Mouse (Mus musculus): ENCODE data around the gene Slc24a4. TPM values are rescaled to one million over a fixed set of nuclear protein-coding genes. Genes with fewer than 3 reads are reported as not detected.

Gene Slc24a4
- polyA plus RNA-seq, 1 experiment = not detected

- no peaks in the 10 kb centered on the region for H3K27me3 ChIP-seq (ENCODE audit: control insufficient read depth, insufficient read depth, low read length, poor library complexity, severe bottlenecking)
- H3K36me3 ChIP-seq (ENCODE audit: control insufficient read depth, insufficient read depth, low read length, poor library complexity, severe bottlenecking) = no peaks in the 10 kb centered on the region
- no peak overlapping the region for H3K27ac ChIP-seq (ENCODE audit: insufficient read depth, low read length)
- H3K4me3 ChIP-seq (ENCODE audit: low read depth, low read length) = no peak overlapping the region
- H3K4me1 ChIP-seq (ENCODE audit: control insufficient read depth, insufficient read depth, low read length) = no peaks in the 10 kb centered on the region
- no peak overlapping the region for H3K9ac ChIP-seq (ENCODE audit: low read depth, poor library complexity, severe bottlenecking)
- no peak for TF ChIP-seq POLR2A (IDR thresholded peaks at IDR 0.05; ENCODE audit: insufficient read depth, low read length)
- TF ChIP-seq EP300 (IDR thresholded peaks at IDR 0.05; ENCODE audit: insufficient read depth, low read depth, low read length) = no peak
- TF ChIP-seq CTCF (IDR thresholded peaks at IDR 0.05; ENCODE audit: low read depth, low read length) = no peak
- no peaks in the 10 kb centered on the region for H3K9me3 ChIP-seq (replicated peaks; ENCODE audit: control insufficient read depth, insufficient read depth, low read length, poor library complexity, severe bottlenecking)
Observed at GRCm38 (mm10) chr12:102288846-102289245, 160.3 kb downstream of the Slc24a4 start.

DNA sequence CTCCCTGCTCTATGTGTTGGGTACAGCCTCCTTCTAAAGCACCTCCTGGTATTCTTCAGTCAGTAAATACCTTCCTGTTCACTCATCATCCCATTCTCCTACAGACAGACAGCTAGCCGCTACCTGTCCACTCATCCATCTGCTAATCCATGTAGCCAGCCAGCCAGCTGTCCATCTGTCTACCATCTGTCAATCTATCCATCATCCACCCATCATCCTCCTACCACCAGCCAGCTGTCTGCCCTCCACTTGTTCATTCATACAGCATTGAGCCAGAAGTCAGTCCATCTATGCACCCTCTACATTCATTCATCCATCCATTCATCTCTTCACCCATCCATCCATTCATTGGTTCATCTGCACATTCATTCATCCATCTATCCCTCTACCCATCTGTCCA is 161.0 kb downstream of the Slc24a4 start:
- TF ChIP-seq CTCF (IDR thresholded peaks at IDR 0.05; ENCODE audit: low read depth, low read length) (no peak), EP300 (IDR thresholded peaks at IDR 0.05; ENCODE audit: insufficient read depth, low read depth, low read length) (no peak), POLR2A (IDR thresholded peaks at IDR 0.05; ENCODE audit: insufficient read depth, low read length) (no peak)
- Histone ChIP-seq H3K4me1 (ENCODE audit: control insufficient read depth, insufficient read depth, low read length) (no peaks in the 10 kb centered on the region), H3K27me3 (ENCODE audit: control insufficient read depth, insufficient read depth, low read length, poor library complexity, severe bottlenecking) (no peaks in the 10 kb centered on the region), H3K9ac (ENCODE audit: low read depth, poor library complexity, severe bottlenecking) (no peak overlapping the region), H3K36me3 (ENCODE audit: control insufficient read depth, insufficient read depth, low read length, poor library complexity, severe bottlenecking) (no peaks in the 10 kb centered on the region), H3K4me3 (ENCODE audit: low read depth, low read length) (no peak overlapping the region), H3K9me3 (replicated peaks; ENCODE audit: control insufficient read depth, insufficient read depth, low read length, poor library complexity, severe bottlenecking) (no peaks in the 10 kb centered on the region), H3K27ac (ENCODE audit: insufficient read depth, low read length) (no peak overlapping the region)

- no peak for TF ChIP-seq CTCF (IDR thresholded peaks at IDR 0.05; ENCODE audit: low read depth, low read length)
- no peak for TF ChIP-seq EP300 (IDR thresholded peaks at IDR 0.05; ENCODE audit: insufficient read depth, low read depth, low read length)
- no peak for TF ChIP-seq POLR2A (IDR thresholded peaks at IDR 0.05; ENCODE audit: insufficient read depth, low read length)
- no peaks in the 10 kb centered on the region for H3K4me1 ChIP-seq (ENCODE audit: control insufficient read depth, insufficient read depth, low read length)
- no peaks in the 10 kb centered on the region for H3K27me3 ChIP-seq (ENCODE audit: control insufficient read depth, insufficient read depth, low read length, poor library complexity, severe bottlenecking)
- no peaks in the 10 kb centered on the region for H3K9me3 ChIP-seq (replicated peaks; ENCODE audit: control insufficient read depth, insufficient read depth, low read length, poor library complexity, severe bottlenecking)
- H3K4me3 ChIP-seq (ENCODE audit: low read depth, low read length) = no peak overlapping the region
- no peaks in the 10 kb centered on the region for H3K36me3 ChIP-seq (ENCODE audit: control insufficient read depth, insufficient read depth, low read length, poor library complexity, severe bottlenecking)
- H3K9ac ChIP-seq (ENCODE audit: low read depth, poor library complexity, severe bottlenecking) = no peak overlapping the region
- H3K27ac ChIP-seq (ENCODE audit: insufficient read depth, low read length) = no peak overlapping the region
Observed at GRCm38 (mm10) chr12:102290662-102291061, 162.1 kb downstream of the Slc24a4 start.

GRCm38 (mm10) chr12:102291686-102292085 is 163.2 kb downstream of the Slc24a4 start:
- no peak overlapping the region for H3K27ac ChIP-seq (ENCODE audit: insufficient read depth, low read length)
- no peaks in the 10 kb centered on the region for H3K4me1 ChIP-seq (ENCODE audit: control insufficient read depth, insufficient read depth, low read length)
- TF ChIP-seq EP300 (IDR thresholded peaks at IDR 0.05; ENCODE audit: insufficient read depth, low read depth, low read length) (no peak), POLR2A (IDR thresholded peaks at IDR 0.05; ENCODE audit: insufficient read depth, low read length) (no peak), CTCF (IDR thresholded peaks at IDR 0.05; ENCODE audit: low read depth, low read length) (no peak)

GRCm38 (mm10) chr12:102292501-102293215 is 164.1 kb downstream of the Slc24a4 start:
- TF ChIP-seq EP300 (IDR thresholded peaks at IDR 0.05; ENCODE audit: insufficient read depth, low read depth, low read length) (no peak), POLR2A (IDR thresholded peaks at IDR 0.05; ENCODE audit: insufficient read depth, low read length) (no peak), CTCF (IDR thresholded peaks at IDR 0.05; ENCODE audit: low read depth, low read length) (no peak)

More at GRCm38 (mm10) chr12:102291686-102292085, 163.2 kb downstream of the Slc24a4 start:
- no peaks in the 10 kb centered on the region for H3K27me3 ChIP-seq (ENCODE audit: control insufficient read depth, insufficient read depth, low read length, poor library complexity, severe bottlenecking)
- H3K9me3 ChIP-seq (replicated peaks; ENCODE audit: control insufficient read depth, insufficient read depth, low read length, poor library complexity, severe bottlenecking) = no peaks in the 10 kb centered on the region
- H3K36me3 ChIP-seq (ENCODE audit: control insufficient read depth, insufficient read depth, low read length, poor library complexity, severe bottlenecking) = no peaks in the 10 kb centered on the region
- no peak overlapping the region for H3K9ac ChIP-seq (ENCODE audit: low read depth, poor library complexity, severe bottlenecking)
- no peak overlapping the region for H3K4me3 ChIP-seq (ENCODE audit: low read depth, low read length)

GRCm38 (mm10) chr12:102294634-102295033 is 166.1 kb downstream of the Slc24a4 start:
- Histone ChIP-seq H3K9me3 (replicated peaks; ENCODE audit: control insufficient read depth, insufficient read depth, low read length, poor library complexity, severe bottlenecking) (no peaks in the 10 kb centered on the region), H3K27ac (ENCODE audit: insufficient read depth, low read length) (no peak overlapping the region), H3K4me1 (ENCODE audit: control insufficient read depth, insufficient read depth, low read length) (no peaks in the 10 kb centered on the region), H3K36me3 (ENCODE audit: control insufficient read depth, insufficient read depth, low read length, poor library complexity, severe bottlenecking) (no peaks in the 10 kb centered on the region), H3K9ac (ENCODE audit: low read depth, poor library complexity, severe bottlenecking) (no peak overlapping the region), H3K4me3 (ENCODE audit: low read depth, low read length) (no peak overlapping the region), H3K27me3 (ENCODE audit: control insufficient read depth, insufficient read depth, low read length, poor library complexity, severe bottlenecking) (no peaks in the 10 kb centered on the region)
- no peak for TF ChIP-seq POLR2A (IDR thresholded peaks at IDR 0.05; ENCODE audit: insufficient read depth, low read length)
- no peak for TF ChIP-seq CTCF (IDR thresholded peaks at IDR 0.05; ENCODE audit: low read depth, low read length)
- no peak for TF ChIP-seq EP300 (IDR thresholded peaks at IDR 0.05; ENCODE audit: insufficient read depth, low read depth, low read length)

More at GRCm38 (mm10) chr12:102292501-102293215, 164.1 kb downstream of the Slc24a4 start:
- no peaks in the 10 kb centered on the region for H3K9me3 ChIP-seq (replicated peaks; ENCODE audit: control insufficient read depth, insufficient read depth, low read length, poor library complexity, severe bottlenecking)
- H3K9ac ChIP-seq (ENCODE audit: low read depth, poor library complexity, severe bottlenecking) = no peak overlapping the region
- H3K27ac ChIP-seq (ENCODE audit: insufficient read depth, low read length) = no peak overlapping the region
- no peaks in the 10 kb centered on the region for H3K27me3 ChIP-seq (ENCODE audit: control insufficient read depth, insufficient read depth, low read length, poor library complexity, severe bottlenecking)
- H3K4me1 ChIP-seq (ENCODE audit: control insufficient read depth, insufficient read depth, low read length) = no peaks in the 10 kb centered on the region
- no peak overlapping the region for H3K4me3 ChIP-seq (ENCODE audit: low read depth, low read length)
- no peaks in the 10 kb centered on the region for H3K36me3 ChIP-seq (ENCODE audit: control insufficient read depth, insufficient read depth, low read length, poor library complexity, severe bottlenecking)
